12 mouse cellular contexts compared by ENCODE assay signal in genomic region chr8:122531312-122531711, GRCm38 (mm10). TPM values are rescaled to one million over a fixed set of nuclear protein-coding genes. Genes with fewer than 3 reads are reported as not detected.
DNase-seq lines count a peak whose midpoint lies in the region; ATAC-seq and TF ChIP-seq lines count a peak whose summit lies in the region.
"Had no signal": no experiment of that assay in that cellular context is flagged by ENCODE, and none has a peak within 500 bp of the region (broad histone marks: within the 10 kb centered on the region; RNA-seq: fewer than 3 reads in every experiment).

No protein-coding gene starts in this region.

- TF ChIP-seq CTCF in kidney, postnatal 0 days (IDR thresholded peaks at IDR 0.05; ENCODE audit: low read depth): no peak

- DNase-seq in forebrain, embryonic 10.5 days (ENCODE audit: extremely low spot score, low spot score): no peak
- no peak for DNase-seq in kidney, postnatal 0 days (ENCODE audit: low spot score)
- no peak for DNase-seq in kidney, postnatal 36 days
- no peak for DNase-seq in limb, embryonic 10.5 days (ENCODE audit: low spot score)
- no peak for DNase-seq in urinary bladder, adult 2 months (ENCODE audit: low spot score)
- no peak for DNase-seq in ovary, adult 18-20 months (ENCODE audit: low spot score)
- DNase-seq: adrenal gland, postnatal 36 days; right cerebral cortex, postnatal 25 days; thymus, adult 2 months had no signal

- H3K4me3 ChIP-seq in forebrain, embryonic 10.5 days: no peak overlapping the region
- no peak overlapping the region for H3K4me3 ChIP-seq in forebrain, embryonic 15.5 days
- H3K4me3 ChIP-seq in kidney, postnatal 0 days (replicated peaks; ENCODE audit: low read depth, low read length): no peak overlapping the region
- no peak overlapping the region for H3K4me3 ChIP-seq in embryonic facial prominence, embryonic 13.5 days
- no peak overlapping the region for H3K4me3 ChIP-seq in limb, embryonic 10.5 days
- H3K4me3 ChIP-seq: erythroblast, embryonic 14.5 days had no signal

- ATAC-seq in forebrain, embryonic 15.5 days (replicated peaks): no peak
- no peak for ATAC-seq in kidney, postnatal 0 days (replicated peaks; ENCODE audit: low FRiP score, low read depth)
- ATAC-seq in embryonic facial prominence, embryonic 13.5 days (ENCODE audit: insufficient number of reproducible peaks, insufficient read depth, low FRiP score, low TSS enrichment, low read depth): no peak

- H3K9ac ChIP-seq in forebrain, embryonic 15.5 days (replicated peaks): no peak overlapping the region
- no peak overlapping the region for H3K9ac ChIP-seq in kidney, postnatal 0 days (ENCODE audit: low read depth, low read length)
- H3K9ac ChIP-seq in embryonic facial prominence, embryonic 13.5 days: 0 out of 2 replicates have a peak overlapping the region, but pooled peaks have one; percentile 51

- H3K4me2 ChIP-seq in forebrain, embryonic 15.5 days (replicated peaks): no peak overlapping the region
- no peak overlapping the region for H3K4me2 ChIP-seq in kidney, postnatal 0 days (ENCODE audit: low read length)
- no peak overlapping the region for H3K4me2 ChIP-seq in embryonic facial prominence, embryonic 13.5 days

- H3K9me3 ChIP-seq in forebrain, embryonic 10.5 days: 0 out of 2 replicates have a peak, but pooled peaks cover 5% of the 10 kb centered on the region
- no peaks in the 10 kb centered on the region for H3K9me3 ChIP-seq in forebrain, embryonic 15.5 days
- H3K9me3 ChIP-seq in kidney, postnatal 0 days (replicated peaks; ENCODE audit: low read length): no peaks in the 10 kb centered on the region
- H3K9me3 ChIP-seq in embryonic facial prominence, embryonic 13.5 days: no peaks in the 10 kb centered on the region
- no peaks in the 10 kb centered on the region for H3K9me3 ChIP-seq in limb, embryonic 10.5 days (replicated peaks)

- 87% methylated on average over 8 of the region's 8 CpGs for WGBS in forebrain, embryonic 10.5 days
- WGBS in forebrain, embryonic 15.5 days: 81% methylated on average over 8 of the region's 8 CpGs
- WGBS in kidney, postnatal 0 days: 48% methylated on average over 8 of the region's 8 CpGs
- 77% methylated on average over 8 of the region's 8 CpGs for WGBS in embryonic facial prominence, embryonic 13.5 days
- 89% methylated on average over 8 of the region's 8 CpGs for WGBS in limb, embryonic 10.5 days

- no peaks in the 10 kb centered on the region for H3K27me3 ChIP-seq in forebrain, embryonic 10.5 days (ENCODE audit: poor library complexity, severe bottlenecking)
- H3K27me3 ChIP-seq in forebrain, embryonic 15.5 days: no peaks in the 10 kb centered on the region
- no peaks in the 10 kb centered on the region for H3K27me3 ChIP-seq in kidney, postnatal 0 days (ENCODE audit: insufficient read depth, low read length)
- H3K27me3 ChIP-seq in embryonic facial prominence, embryonic 13.5 days: no peaks in the 10 kb centered on the region
- H3K27me3 ChIP-seq in limb, embryonic 10.5 days (ENCODE audit: low read depth, poor library complexity, severe bottlenecking): no peaks in the 10 kb centered on the region

- H3K4me1 ChIP-seq in forebrain, embryonic 10.5 days: peaks cover 21% of the 10 kb centered on the region
- no peaks in the 10 kb centered on the region for H3K4me1 ChIP-seq in forebrain, embryonic 15.5 days
- peaks cover 26% of the 10 kb centered on the region for H3K4me1 ChIP-seq in kidney, postnatal 0 days (replicated peaks; ENCODE audit: insufficient read depth, low read length)
- H3K4me1 ChIP-seq in embryonic facial prominence, embryonic 13.5 days: peaks cover 26% of the 10 kb centered on the region
- H3K4me1 ChIP-seq in limb, embryonic 10.5 days: peaks cover 41% of the 10 kb centered on the region

- peak overlapping the region; percentile 36; the same call in 1 of the 2 replicates for H3K27ac ChIP-seq in forebrain, embryonic 10.5 days
- no peak overlapping the region for H3K27ac ChIP-seq in forebrain, embryonic 15.5 days (replicated peaks)
- H3K27ac ChIP-seq in kidney, postnatal 0 days: peak overlapping the region; percentile 57
- H3K27ac ChIP-seq in embryonic facial prominence, embryonic 13.5 days: no peak overlapping the region
- peak overlapping the region; percentile 61 for H3K27ac ChIP-seq in limb, embryonic 10.5 days

- no peaks in the 10 kb centered on the region for H3K36me3 ChIP-seq in forebrain, embryonic 10.5 days (replicated peaks)
- no peaks in the 10 kb centered on the region for H3K36me3 ChIP-seq in forebrain, embryonic 15.5 days
- H3K36me3 ChIP-seq in kidney, postnatal 0 days (ENCODE audit: insufficient read depth, low read length): no peaks in the 10 kb centered on the region
- peaks cover 7% of the 10 kb centered on the region; the same call in 1 of the 2 replicates for H3K36me3 ChIP-seq in embryonic facial prominence, embryonic 13.5 days
- peaks cover 7% of the 10 kb centered on the region; the same call in 1 of the 2 replicates for H3K36me3 ChIP-seq in limb, embryonic 10.5 days

RNA-seq across cellular contexts. Expression of gene Piezo1, which starts 19.8 kb away (rescaled TPM):
- 6.1 and 8.8 TPM in 2 replicates for polyA plus RNA-seq in forebrain, embryonic 10.5 days (2016; fragmentation: Nextera tagmentation; extraction: Ambion mirVana)
- 2.1 and 2.6 TPM in 2 replicates for polyA plus RNA-seq in forebrain, embryonic 15.5 days (2015; fragmentation: Nextera tagmentation; extraction: Ambion mirVana)
- 12.5 and 14.9 TPM in 2 replicates for polyA plus RNA-seq in kidney, postnatal 0 days (2015; fragmentation: Nextera tagmentation; extraction: Ambion mirVana)
- 8.4 and 16.2 TPM in 2 replicates for polyA plus RNA-seq in embryonic facial prominence, embryonic 13.5 days (2015; fragmentation: Nextera tagmentation; extraction: Ambion mirVana)
- polyA plus RNA-seq in limb, embryonic 10.5 days (2016; fragmentation: Nextera tagmentation; extraction: Ambion mirVana): 10.7 and 11.8 TPM in 2 replicates
- polyA plus RNA-seq in urinary bladder, adult 2 months (2012; rRNA removed): 68.9 and 70.9 TPM in 2 replicates

RNA-seq across cellular contexts. Expression of gene Cdt1, which starts 36.5 kb away (rescaled TPM):
- polyA plus RNA-seq in forebrain, embryonic 10.5 days (2016; fragmentation: Nextera tagmentation; extraction: Ambion mirVana): 73.2 and 79.8 TPM in 2 replicates
- 14.6 and 16.3 TPM in 2 replicates for polyA plus RNA-seq in forebrain, embryonic 15.5 days (2015; fragmentation: Nextera tagmentation; extraction: Ambion mirVana)
- polyA plus RNA-seq in kidney, postnatal 0 days (2015; fragmentation: Nextera tagmentation; extraction: Ambion mirVana): 21.2 and 24.7 TPM in 2 replicates
- polyA plus RNA-seq in embryonic facial prominence, embryonic 13.5 days (2015; fragmentation: Nextera tagmentation; extraction: Ambion mirVana): 34.3 and 39.6 TPM in 2 replicates
- polyA plus RNA-seq in limb, embryonic 10.5 days (2016; fragmentation: Nextera tagmentation; extraction: Ambion mirVana): 68.9 and 75.6 TPM in 2 replicates
- 6.6 and 9.9 TPM in 2 replicates for polyA plus RNA-seq in urinary bladder, adult 2 months (2012; rRNA removed)

RNA-seq across cellular contexts. Expression of gene Aprt, which starts 45.4 kb away (rescaled TPM):
- 313 and 321 TPM in 2 replicates for polyA plus RNA-seq in forebrain, embryonic 10.5 days (2016; fragmentation: Nextera tagmentation; extraction: Ambion mirVana)
- polyA plus RNA-seq in forebrain, embryonic 15.5 days (2015; fragmentation: Nextera tagmentation; extraction: Ambion mirVana): 187 TPM in 2 replicates
- polyA plus RNA-seq in kidney, postnatal 0 days (2015; fragmentation: Nextera tagmentation; extraction: Ambion mirVana): 354 and 392 TPM in 2 replicates
- polyA plus RNA-seq in embryonic facial prominence, embryonic 13.5 days (2015; fragmentation: Nextera tagmentation; extraction: Ambion mirVana): 296 and 355 TPM in 2 replicates
- polyA plus RNA-seq in limb, embryonic 10.5 days (2016; fragmentation: Nextera tagmentation; extraction: Ambion mirVana): 285 and 308 TPM in 2 replicates
- 88.1 and 93.0 TPM in 2 replicates for polyA plus RNA-seq in urinary bladder, adult 2 months (2012; rRNA removed)

RNA-seq across cellular contexts. Expression of gene Ctu2, which starts 55.4 kb away (rescaled TPM):
- polyA plus RNA-seq in forebrain, embryonic 10.5 days (2016; fragmentation: Nextera tagmentation; extraction: Ambion mirVana): 84.7 and 89.1 TPM in 2 replicates
- 79.0 and 84.4 TPM in 2 replicates for polyA plus RNA-seq in forebrain, embryonic 15.5 days (2015; fragmentation: Nextera tagmentation; extraction: Ambion mirVana)
- 44.5 and 45.6 TPM in 2 replicates for polyA plus RNA-seq in kidney, postnatal 0 days (2015; fragmentation: Nextera tagmentation; extraction: Ambion mirVana)
- polyA plus RNA-seq in embryonic facial prominence, embryonic 13.5 days (2015; fragmentation: Nextera tagmentation; extraction: Ambion mirVana): 54.9 and 69.0 TPM in 2 replicates
- 80.3 and 81.8 TPM in 2 replicates for polyA plus RNA-seq in limb, embryonic 10.5 days (2016; fragmentation: Nextera tagmentation; extraction: Ambion mirVana)
- 27.6 and 33.1 TPM in 2 replicates for polyA plus RNA-seq in urinary bladder, adult 2 months (2012; rRNA removed)

RNA-seq across cellular contexts. Expression of gene Rnf166, which starts 55.4 kb away (rescaled TPM):
- 31.0 and 33.0 TPM in 2 replicates for polyA plus RNA-seq in forebrain, embryonic 10.5 days (2016; fragmentation: Nextera tagmentation; extraction: Ambion mirVana)
- polyA plus RNA-seq in forebrain, embryonic 15.5 days (2015; fragmentation: Nextera tagmentation; extraction: Ambion mirVana): 40.2 and 44.8 TPM in 2 replicates
- polyA plus RNA-seq in kidney, postnatal 0 days (2015; fragmentation: Nextera tagmentation; extraction: Ambion mirVana): 44.0 and 44.5 TPM in 2 replicates
- 51.1 and 51.3 TPM in 2 replicates for polyA plus RNA-seq in embryonic facial prominence, embryonic 13.5 days (2015; fragmentation: Nextera tagmentation; extraction: Ambion mirVana)
- polyA plus RNA-seq in limb, embryonic 10.5 days (2016; fragmentation: Nextera tagmentation; extraction: Ambion mirVana): 33.1 and 41.4 TPM in 2 replicates
- 61.1 and 64.7 TPM in 2 replicates for polyA plus RNA-seq in urinary bladder, adult 2 months (2012; rRNA removed)

Comparison
In these comparisons a context has a peak if more than half of its experiments do, and no peak if none do; other contexts are left out.
1. H3K27ac ChIP-seq: peak in forebrain, embryonic 10.5 days (single experiment), kidney, postnatal 0 days (single experiment) and limb, embryonic 10.5 days (single experiment); none in forebrain, embryonic 15.5 days (single experiment) and embryonic facial prominence, embryonic 13.5 days (single experiment).